ENCODE assay signal across 8 mouse cellular contexts in genomic region chr2:52955090-52955489, GRCm38 (mm10).
DNase-seq lines count a peak whose midpoint lies in the region; ATAC-seq and TF ChIP-seq lines count a peak whose summit lies in the region.

No protein-coding gene starts in this region.

- no peak overlapping the region for H3K27ac ChIP-seq in embryonic facial prominence, embryonic 15.5 days (replicated peaks)
- peak overlapping the region; percentile 30 for H3K27ac ChIP-seq in left cerebral cortex, adult 2 months

- H3K36me3 ChIP-seq in embryonic facial prominence, embryonic 15.5 days = no peaks in the 10 kb centered on the region
- H3K36me3 ChIP-seq in megakaryocyte, embryonic 14.5 days (replicated peaks; ENCODE audit: low read length) = no peaks in the 10 kb centered on the region

- DNase-seq in 416B (ENCODE audit: low read depth) (peak; percentile 81), MN1 (ENCODE audit: low spot score) (peak; percentile 47)
- DNase-seq in induced T-regulatory cell, adult 2 months (ENCODE audit: low read depth) = peak; percentile 77
- peak; percentile 50 to 70 for DNase-seq in left cerebral cortex, adult 2 months (ENCODE audit: extremely low spot score in 1 of 2, low spot score in 2 of 2)
- peak; percentile 55 for DNase-seq in testis, postnatal 14 days (ENCODE audit: low spot score)
- DNase-seq in retina, postnatal 1 day = no peak

- no peak overlapping the region for H3K4me3 ChIP-seq in embryonic facial prominence, embryonic 15.5 days (replicated peaks)
- H3K4me3 ChIP-seq in left cerebral cortex, adult 2 months = no peak overlapping the region
- peak overlapping the region; percentile 59 for H3K4me3 ChIP-seq in megakaryocyte, embryonic 14.5 days (replicated peaks)

- no peaks in the 10 kb centered on the region for H3K27me3 ChIP-seq in embryonic facial prominence, embryonic 15.5 days
- peaks cover 8% of the 10 kb centered on the region for H3K27me3 ChIP-seq in megakaryocyte, embryonic 14.5 days (replicated peaks)

- intact Hi-C loops in left cerebral cortex, adult 2 months (cut with DNase I) = no loop called here

- no peaks in the 10 kb centered on the region for H3K9me3 ChIP-seq in embryonic facial prominence, embryonic 15.5 days (replicated peaks)
- H3K9me3 ChIP-seq in megakaryocyte, embryonic 14.5 days = peaks cover 17% of the 10 kb centered on the region; the same call in 1 of the 2 replicates

- WGBS in embryonic facial prominence, embryonic 15.5 days = 54% methylated on average over 8 of the region's 8 CpGs

- no peak overlapping the region for H3K4me2 ChIP-seq in embryonic facial prominence, embryonic 15.5 days (replicated peaks)

- H3K4me1 ChIP-seq in embryonic facial prominence, embryonic 15.5 days = peaks cover 42% of the 10 kb centered on the region
- peaks cover 16% of the 10 kb centered on the region; the same call in 1 of the 2 replicates for H3K4me1 ChIP-seq in megakaryocyte, embryonic 14.5 days

- no peak overlapping the region for H3K9ac ChIP-seq in embryonic facial prominence, embryonic 15.5 days

- ATAC-seq in embryonic facial prominence, embryonic 15.5 days (ENCODE audit: insufficient number of reproducible peaks, low FRiP score, low TSS enrichment, low read depth) = 0 out of 2 replicates have a peak, but pooled peaks have one; percentile 34

- TF ChIP-seq CTCF in left cerebral cortex, adult 2 months (IDR thresholded peaks at IDR 0.05) = no peak
